ENCODE assay signal across 8 mouse cellular contexts in the genomic region with DNA sequence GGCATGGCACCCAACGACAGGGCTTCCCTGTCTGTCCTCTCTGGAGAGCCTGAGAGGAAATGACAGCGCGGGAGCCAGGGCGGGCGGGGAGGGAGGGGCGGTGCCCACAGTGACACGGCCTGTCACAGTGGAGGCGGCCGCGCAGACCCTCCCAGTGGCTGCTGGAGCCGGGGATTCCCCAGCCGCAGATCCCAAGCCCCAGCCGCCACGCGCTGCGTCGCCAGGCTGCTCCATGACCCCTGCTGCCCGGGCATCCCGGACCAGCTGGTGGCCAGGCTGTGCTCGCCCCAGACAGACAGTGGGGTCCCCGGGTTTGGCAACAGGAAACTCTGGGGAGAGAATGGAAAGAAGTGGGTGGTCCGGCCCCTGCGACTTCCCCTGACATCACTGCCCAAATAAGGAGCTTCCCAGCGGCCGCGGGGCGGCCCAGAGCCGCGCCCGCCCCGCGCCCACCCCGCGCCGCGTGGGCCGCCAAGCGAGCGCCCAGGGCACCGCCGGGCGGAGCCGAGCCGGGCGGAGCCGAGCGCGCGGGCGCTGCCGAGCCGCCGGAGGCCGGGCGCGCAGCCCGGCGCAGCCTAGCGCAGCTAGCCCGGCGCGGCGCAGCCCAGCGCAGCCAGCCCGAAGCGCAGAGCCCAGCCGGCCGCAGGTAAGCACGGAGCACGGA. TPM values are rescaled to one million over a fixed set of nuclear protein-coding genes. Genes with fewer than 3 reads are reported as not detected.
DNase-seq lines count a peak whose midpoint lies in the region; ATAC-seq and TF ChIP-seq lines count a peak whose summit lies in the region.

No protein-coding gene starts in this region.

- peak overlapping the region; percentile 79 for H3K4me3 ChIP-seq in bone marrow macrophage, adult 2 months (ENCODE audit: insufficient read depth, low read length)
- peak overlapping the region; percentile 51 for H3K4me3 ChIP-seq in forebrain, embryonic 12.5 days (replicated peaks)
- H3K4me3 ChIP-seq in liver, embryonic 15.5 days (replicated peaks): peak overlapping the region; percentile 44
- peak overlapping the region; percentile 51 for H3K4me3 ChIP-seq in neural tube, embryonic 12.5 days
- peak overlapping the region; percentile 87 for H3K4me3 ChIP-seq in testis, adult 2 months (ENCODE audit: control insufficient read depth, low read depth, low read length)

- no peak for TF ChIP-seq POLR2A in bone marrow macrophage, adult 2 months (IDR thresholded peaks at IDR 0.05; ENCODE audit: borderline replicate concordance, low read depth, low read length)
- TF ChIP-seq POLR2A in testis, adult 2 months (IDR thresholded peaks at IDR 0.05; ENCODE audit: control insufficient read depth, low read depth, low read length): no peak

- H3K4me1 ChIP-seq in bone marrow macrophage, adult 2 months (ENCODE audit: control insufficient read depth, insufficient read depth, low read length): peaks cover 19% of the 10 kb centered on the region
- peaks cover 19% of the 10 kb centered on the region for H3K4me1 ChIP-seq in forebrain, embryonic 12.5 days
- H3K4me1 ChIP-seq in liver, embryonic 15.5 days (replicated peaks): no peaks in the 10 kb centered on the region
- peaks cover 7% of the 10 kb centered on the region; the same call in 1 of the 2 replicates for H3K4me1 ChIP-seq in neural tube, embryonic 12.5 days
- H3K4me1 ChIP-seq in testis, adult 2 months (ENCODE audit: control insufficient read depth, insufficient read depth, low read length): peaks cover 8% of the 10 kb centered on the region

- DNase-seq in CD4-positive helper T cell, adult 2 months (ENCODE audit: low read depth, low spot score): peak; percentile 83
- peak; percentile 60 to 75 for DNase-seq in heart, postnatal 14 days
- DNase-seq in kidney, postnatal 36 days: peak; percentile 57 to 65

- peak overlapping the region; percentile 19; the same call in 1 of the 2 replicates for H3K27ac ChIP-seq in bone marrow macrophage, adult 2 months (ENCODE audit: insufficient read depth, low read depth, low read length)
- H3K27ac ChIP-seq in forebrain, embryonic 12.5 days: no peak overlapping the region
- H3K27ac ChIP-seq in liver, embryonic 15.5 days (replicated peaks): no peak overlapping the region
- H3K27ac ChIP-seq in neural tube, embryonic 12.5 days: no peak overlapping the region
- H3K27ac ChIP-seq in testis, adult 2 months (ENCODE audit: control insufficient read depth, insufficient read depth, low read depth, low read length): no peak overlapping the region

- peaks cover 81% of the 10 kb centered on the region for H3K27me3 ChIP-seq in forebrain, embryonic 12.5 days
- peaks cover 63% of the 10 kb centered on the region for H3K27me3 ChIP-seq in liver, embryonic 15.5 days
- H3K27me3 ChIP-seq in neural tube, embryonic 12.5 days (replicated peaks): peaks cover 59% of the 10 kb centered on the region
- H3K27me3 ChIP-seq in testis, adult 2 months (ENCODE audit: control insufficient read depth, insufficient read depth, low read length): no peaks in the 10 kb centered on the region

- H3K9me3 ChIP-seq in forebrain, embryonic 12.5 days: no peaks in the 10 kb centered on the region
- H3K9me3 ChIP-seq in liver, embryonic 15.5 days (replicated peaks): no peaks in the 10 kb centered on the region
- no peaks in the 10 kb centered on the region for H3K9me3 ChIP-seq in neural tube, embryonic 12.5 days

- no peaks in the 10 kb centered on the region for H3K36me3 ChIP-seq in forebrain, embryonic 12.5 days (replicated peaks)
- H3K36me3 ChIP-seq in liver, embryonic 15.5 days (replicated peaks): no peaks in the 10 kb centered on the region
- H3K36me3 ChIP-seq in neural tube, embryonic 12.5 days: no peaks in the 10 kb centered on the region
- no peaks in the 10 kb centered on the region for H3K36me3 ChIP-seq in testis, adult 2 months (ENCODE audit: control insufficient read depth, insufficient read depth, low read length)

- H3K9ac ChIP-seq in forebrain, embryonic 12.5 days: peak overlapping the region; percentile 42
- H3K9ac ChIP-seq in liver, embryonic 15.5 days: no peak overlapping the region
- H3K9ac ChIP-seq in neural tube, embryonic 12.5 days: peak overlapping the region; percentile 62

- intact Hi-C loops in heart, postnatal 14 days (cut with DNase I): no loop called here

- H3K4me2 ChIP-seq in forebrain, embryonic 12.5 days: peak overlapping the region; percentile 87
- peak overlapping the region; percentile 61 for H3K4me2 ChIP-seq in liver, embryonic 15.5 days
- peak overlapping the region; percentile 92 for H3K4me2 ChIP-seq in neural tube, embryonic 12.5 days (replicated peaks)

- no peak for TF ChIP-seq CTCF in bone marrow macrophage, adult 2 months (IDR thresholded peaks at IDR 0.05; ENCODE audit: low read depth, low read length)
- TF ChIP-seq CTCF in testis, adult 2 months (IDR thresholded peaks at IDR 0.05; ENCODE audit: control insufficient read depth, insufficient read depth, insufficient replicate concordance, low read depth, low read length): no peak

- peak; percentile 74 for ATAC-seq in forebrain, embryonic 12.5 days (ENCODE audit: low FRiP score)
- ATAC-seq in liver, embryonic 15.5 days (ENCODE audit: insufficient read depth): peak; percentile 52
- ATAC-seq in neural tube, embryonic 12.5 days (ENCODE audit: low FRiP score, low read depth): peak; percentile 51

- under 1% methylated on average over 58 of the region's 70 CpGs for WGBS in forebrain, embryonic 12.5 days
- WGBS in liver, embryonic 15.5 days (ENCODE audit: insufficient replicate concordance): 2% methylated on average over 55 of the region's 70 CpGs
- WGBS in neural tube, embryonic 12.5 days: under 1% methylated on average over 64 of the region's 70 CpGs

RNA-seq across cellular contexts. Expression of gene AL607142.1, which starts 32.3 kb away (rescaled TPM):
- polyA plus RNA-seq in bone marrow macrophage, adult 2 months (2012; ENCODE audit: insufficient read depth, insufficient read length, missing spikeins): not detected in 2 replicates
- not detected in 2 replicates for polyA plus RNA-seq in forebrain, embryonic 12.5 days (2016; fragmentation: Nextera tagmentation; extraction: Ambion mirVana)
- not detected for total RNA-seq in heart, postnatal 14 days (2021)
- polyA plus RNA-seq in liver, embryonic 15.5 days (2015; fragmentation: Nextera tagmentation; extraction: Ambion mirVana): not detected in 2 replicates
- not detected in 2 replicates for polyA plus RNA-seq in neural tube, embryonic 12.5 days (2016; fragmentation: Nextera tagmentation; extraction: Ambion mirVana)
- polyA plus RNA-seq in testis, adult 2 months (2012; rRNA removed): not detected in 2 replicates
